In the genomic region with DNA sequence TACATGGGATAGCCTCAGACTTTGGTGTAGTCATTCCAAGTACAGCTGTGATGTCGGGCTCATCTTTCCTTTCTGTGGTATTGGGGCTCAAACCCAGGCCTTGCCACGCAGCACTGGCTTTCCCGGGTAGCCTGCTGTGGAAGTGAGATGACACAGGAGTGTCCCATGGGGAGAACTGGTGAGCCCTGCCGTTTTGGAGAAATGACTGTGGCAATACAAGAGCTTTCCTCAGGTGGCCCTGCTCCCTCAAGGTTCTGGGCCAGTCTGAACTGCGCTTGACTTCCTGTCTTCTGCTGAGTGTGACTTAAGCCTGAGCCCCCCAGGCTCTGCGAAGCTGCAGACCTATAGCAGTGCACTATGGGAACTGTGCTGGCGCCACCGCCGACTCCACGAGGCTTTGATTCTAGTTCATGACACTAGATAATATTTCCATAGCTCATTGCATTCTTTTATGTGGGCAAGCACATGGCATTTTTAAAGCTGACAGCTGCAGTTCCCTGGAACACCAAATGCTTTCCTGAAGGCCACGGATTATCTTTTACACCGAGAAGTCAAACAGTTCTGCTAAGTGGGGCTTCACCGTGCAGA, we compare ENCODE assay signal across 8 mouse cellular contexts. TPM values are rescaled to one million over a fixed set of nuclear protein-coding genes. Genes with fewer than 3 reads are reported as not detected.
DNase-seq lines count a peak whose midpoint lies in the region; ATAC-seq lines count a peak whose summit lies in the region.

No protein-coding gene starts in this region.

- peaks cover 2% of the 10 kb centered on the region; the same call in 1 of the 2 replicates for H3K36me3 ChIP-seq in heart, embryonic 10.5 days
- H3K36me3 ChIP-seq in forebrain, embryonic 15.5 days: 0 out of 2 replicates have a peak, but pooled peaks cover 2% of the 10 kb centered on the region
- H3K36me3 ChIP-seq in midbrain, embryonic 12.5 days: 0 out of 2 replicates have a peak, but pooled peaks cover 8% of the 10 kb centered on the region

- DNase-seq in heart, embryonic 10.5 days (ENCODE audit: low spot score): no peak
- no peak for DNase-seq in heart, postnatal 25 days (ENCODE audit: low spot score)
- DNase-seq in T-cell, adult 2 months (ENCODE audit: low spot score): peak; percentile 14
- no peak for DNase-seq in ovary, adult 18-20 months (ENCODE audit: low spot score)
- DNase-seq in left cerebral cortex, adult 8-10 months (ENCODE audit: low spot score in 2 of 2): no peak

- peak overlapping the region; percentile 84 for H3K27ac ChIP-seq in heart, embryonic 10.5 days
- peak overlapping the region; percentile 49 for H3K27ac ChIP-seq in forebrain, embryonic 15.5 days (replicated peaks)
- peak overlapping the region; percentile 71 for H3K27ac ChIP-seq in midbrain, embryonic 12.5 days (replicated peaks)

- no peaks in the 10 kb centered on the region for H3K9me3 ChIP-seq in heart, embryonic 10.5 days
- no peaks in the 10 kb centered on the region for H3K9me3 ChIP-seq in forebrain, embryonic 15.5 days
- no peaks in the 10 kb centered on the region for H3K9me3 ChIP-seq in midbrain, embryonic 12.5 days

- peaks cover 84% of the 10 kb centered on the region for H3K4me1 ChIP-seq in heart, embryonic 10.5 days
- H3K4me1 ChIP-seq in forebrain, embryonic 15.5 days: peaks cover 47% of the 10 kb centered on the region
- H3K4me1 ChIP-seq in midbrain, embryonic 12.5 days: peaks cover 53% of the 10 kb centered on the region

- intact Hi-C loops in heart, postnatal 25 days (cut with DNase I): no loop called here

- H3K4me2 ChIP-seq in forebrain, embryonic 15.5 days (replicated peaks): no peak overlapping the region
- no peak overlapping the region for H3K4me2 ChIP-seq in midbrain, embryonic 12.5 days (replicated peaks)

- H3K9ac ChIP-seq in forebrain, embryonic 15.5 days (replicated peaks): no peak overlapping the region
- H3K9ac ChIP-seq in midbrain, embryonic 12.5 days (replicated peaks): no peak overlapping the region

- H3K4me3 ChIP-seq in heart, embryonic 10.5 days: peak overlapping the region; percentile 12; the same call in 1 of the 2 replicates
- no peak overlapping the region for H3K4me3 ChIP-seq in forebrain, embryonic 15.5 days
- H3K4me3 ChIP-seq in midbrain, embryonic 12.5 days: no peak overlapping the region

- WGBS in heart, embryonic 10.5 days: 48% methylated on average over 13 of the region's 13 CpGs
- WGBS in forebrain, embryonic 15.5 days: 65% methylated on average over 13 of the region's 13 CpGs
- WGBS in midbrain, embryonic 12.5 days: 65% methylated on average over 13 of the region's 13 CpGs

- no peaks in the 10 kb centered on the region for H3K27me3 ChIP-seq in heart, embryonic 10.5 days (ENCODE audit: insufficient read depth, poor library complexity, severe bottlenecking)
- H3K27me3 ChIP-seq in forebrain, embryonic 15.5 days: no peaks in the 10 kb centered on the region
- no peaks in the 10 kb centered on the region for H3K27me3 ChIP-seq in midbrain, embryonic 12.5 days

- ATAC-seq in forebrain, embryonic 15.5 days (replicated peaks): no peak
- ATAC-seq in midbrain, embryonic 12.5 days (ENCODE audit: low FRiP score, low read depth): no peak
- no peak for ATAC-seq in erythroid progenitor cell, adult 5-6 weeks (replicated peaks; ENCODE audit: low FRiP score, poor library complexity, severe bottlenecking)

RNA-seq across cellular contexts. Expression of a gene that starts 12.4 kb away (rescaled TPM):
- 46.2 and 56.0 TPM in 2 replicates for polyA plus RNA-seq in heart, embryonic 10.5 days (2016; fragmentation: Nextera tagmentation; extraction: Ambion mirVana)
- total RNA-seq in heart, postnatal 25 days (2021): 10 to 100 TPM; 71.7 to 74.1 TPM
- 69.4 and 76.8 TPM in 2 replicates for polyA plus RNA-seq in forebrain, embryonic 15.5 days (2015; fragmentation: Nextera tagmentation; extraction: Ambion mirVana)
- polyA plus RNA-seq in midbrain, embryonic 12.5 days (2016; fragmentation: Nextera tagmentation; extraction: Ambion mirVana): 63.7 and 68.9 TPM in 2 replicates
- 27.4 and 32.3 TPM in 2 replicates for total RNA-seq in erythroid progenitor cell, adult 5-6 weeks (2015; ENCODE audit: low replicate concordance)
- total RNA-seq in erythroid progenitor cell, adult 5-6 weeks (2017; ENCODE audit: low replicate concordance): 41.3 and 44.3 TPM in 2 replicates
- 100 to 1,000 TPM; 236 to 279 (median 240) TPM for total RNA-seq in left cerebral cortex, adult 8-10 months (2022)
